Mouse (Mus musculus) B cell, adult 2 months (primary cell): ENCODE data around the gene Vmn1r54.
"Not testable (repeated sequence)": the region's sequence is repeated elsewhere in the genome, so short reads cannot be mapped to it uniquely, and the experiment has no call there.

Experiments
- DNase-seq, 2 experiments: peaks; one replicate each; pipeline ENCODE4 v3.0.0; 2022

Gene Vmn1r54

GRCm38 (mm10) chr6:90246000-90246399, at the start of gene Vmn1r54:
Gene Vmn1r54, plus strand, starts transcription at chr6:90246300.
- DNase-seq: no peak

DNA sequence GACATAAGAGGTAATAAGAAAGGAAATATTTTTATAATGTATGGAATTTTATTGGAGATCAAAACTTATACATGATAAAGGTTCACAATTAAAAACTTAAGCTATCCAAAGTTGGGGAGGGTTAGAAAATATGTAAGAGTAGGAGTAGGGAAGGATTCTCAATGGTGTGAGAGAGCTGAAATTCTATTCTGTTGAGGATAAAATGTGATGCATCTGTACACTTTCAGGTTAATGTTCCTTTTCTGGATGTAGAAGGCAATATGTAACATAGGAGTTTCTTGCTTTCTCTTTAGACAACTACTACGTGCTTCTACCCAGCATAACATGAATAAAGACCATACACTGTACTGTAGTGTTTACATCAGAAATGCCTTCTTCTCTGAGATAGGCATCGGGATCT, 43.6 kb upstream of the Vmn1r54 start, which contains the start of gene V1ra8:
Gene V1ra8, plus strand, starts transcription at position 301 of the 400 bp plus-strand sequence.
- DNase-seq: not testable (repeated sequence)

DNA sequence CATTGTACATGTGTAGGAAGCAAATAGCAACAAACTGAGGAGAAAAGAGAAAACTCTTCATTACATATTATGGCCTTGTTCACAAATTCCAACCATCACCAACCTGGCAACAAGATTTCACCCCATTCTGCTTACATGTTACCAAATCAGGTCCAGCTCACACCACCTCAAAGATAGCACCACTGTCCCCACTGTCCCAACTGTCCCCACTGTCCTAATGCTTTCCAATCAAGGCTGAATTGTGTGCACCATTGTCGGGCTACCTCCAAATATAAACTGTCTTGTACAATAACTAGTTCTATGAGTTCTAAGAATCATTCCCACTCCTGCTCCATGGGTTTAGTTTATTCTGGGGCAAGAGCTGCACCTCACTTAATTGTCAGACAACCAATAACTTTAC, 21.8 kb upstream of the Vmn1r54 start, which contains the start of gene Vmn1r53:
Gene Vmn1r53, minus strand, starts transcription at position 101 of the 400 bp plus-strand sequence.
- no peak for DNase-seq

GRCm38 (mm10) chr6:90232114-90232513, 14.0 kb upstream of the Vmn1r54 start:
- DNase-seq: not testable (repeated sequence)

- no peak for DNase-seq
Observed at GRCm38 (mm10) chr6:90232681-90233080, 13.4 kb upstream of the Vmn1r54 start.

GRCm38 (mm10) chr6:90244019-90244418, 2.1 kb upstream of the Vmn1r54 start:
- DNase-seq: no peak

DNA sequence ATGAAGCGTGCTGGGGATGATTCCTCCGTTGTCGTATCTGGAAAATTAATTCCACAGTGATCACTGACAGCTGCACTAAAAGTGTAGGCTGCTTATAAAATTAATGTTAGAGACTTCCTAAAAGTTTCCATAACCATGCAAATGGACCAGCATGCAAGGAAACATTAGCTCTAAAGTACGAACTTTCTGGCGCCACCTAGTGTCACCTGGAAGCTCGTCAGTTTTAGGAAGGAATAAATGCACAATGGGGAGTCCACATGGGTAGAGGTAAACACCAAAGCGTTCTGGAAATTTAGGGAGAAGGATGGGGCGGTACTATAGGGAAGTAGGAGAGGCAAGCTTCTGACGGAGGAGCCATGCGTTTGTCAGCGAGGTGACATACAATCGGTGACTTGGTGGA, 42.2 kb downstream of the Vmn1r54 start:
- no peak for DNase-seq

GRCm38 (mm10) chr6:90300919-90301318, 54.8 kb downstream of the Vmn1r54 start, which contains the start of gene BC048671:
Gene BC048671, plus strand, starts transcription at chr6:90301219.
- DNase-seq: no peak

DNA sequence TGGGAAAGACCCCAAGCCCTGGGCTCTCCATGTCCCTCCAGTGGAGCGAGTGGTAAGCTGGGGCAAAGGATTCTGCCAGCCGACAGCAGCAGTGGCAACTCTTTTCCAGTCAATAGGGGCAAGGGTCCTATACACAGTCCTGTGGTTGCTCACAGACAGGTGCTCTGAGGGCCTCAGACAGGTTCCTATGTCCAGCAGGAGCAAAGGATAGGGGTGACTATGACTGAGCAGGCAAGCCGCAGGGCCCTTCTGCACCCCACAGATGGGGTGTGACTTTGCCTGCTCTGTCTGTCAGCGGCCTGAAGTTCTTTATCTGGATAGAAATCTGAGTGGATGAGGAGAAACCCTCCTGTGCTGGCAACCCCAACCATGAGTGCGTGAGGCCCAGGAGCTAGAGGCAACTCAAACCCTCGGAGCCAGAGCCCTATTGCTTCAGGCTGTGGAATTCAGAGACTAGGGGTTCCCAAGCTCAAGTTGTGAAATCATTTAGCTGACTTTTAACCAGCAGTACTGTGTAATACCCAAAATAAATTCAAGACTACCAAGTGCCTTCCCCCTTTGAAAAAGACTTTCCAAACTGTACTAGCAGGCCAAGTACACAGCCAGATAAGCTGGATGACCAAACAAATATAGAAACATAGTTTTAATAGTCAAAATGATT, 60.3 kb downstream of the Vmn1r54 start:
- no peak for DNase-seq

GRCm38 (mm10) chr6:90308839-90309778, 63.0 kb downstream of the Vmn1r54 start:
- no peak for DNase-seq

DNA sequence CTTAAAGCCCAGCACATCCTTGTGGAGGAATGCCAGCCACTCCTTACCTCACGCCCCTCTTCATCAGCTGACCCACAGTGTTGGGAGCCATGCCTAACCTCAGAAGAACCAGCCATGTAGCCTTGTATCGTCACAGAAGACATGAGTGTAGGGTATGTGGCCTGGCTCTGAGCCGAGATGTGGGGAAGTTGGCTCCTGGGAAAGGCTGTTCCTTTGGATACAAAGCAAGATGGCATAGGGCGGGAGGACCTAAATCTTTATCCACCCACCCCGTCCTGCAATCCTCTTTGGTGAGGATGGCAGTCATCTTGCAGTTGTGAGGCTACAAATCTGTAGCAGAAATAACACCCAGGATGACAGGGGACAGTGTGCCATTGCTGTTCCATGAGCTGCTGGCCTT, 69.9 kb downstream of the Vmn1r54 start:
- DNase-seq: no peak

DNA sequence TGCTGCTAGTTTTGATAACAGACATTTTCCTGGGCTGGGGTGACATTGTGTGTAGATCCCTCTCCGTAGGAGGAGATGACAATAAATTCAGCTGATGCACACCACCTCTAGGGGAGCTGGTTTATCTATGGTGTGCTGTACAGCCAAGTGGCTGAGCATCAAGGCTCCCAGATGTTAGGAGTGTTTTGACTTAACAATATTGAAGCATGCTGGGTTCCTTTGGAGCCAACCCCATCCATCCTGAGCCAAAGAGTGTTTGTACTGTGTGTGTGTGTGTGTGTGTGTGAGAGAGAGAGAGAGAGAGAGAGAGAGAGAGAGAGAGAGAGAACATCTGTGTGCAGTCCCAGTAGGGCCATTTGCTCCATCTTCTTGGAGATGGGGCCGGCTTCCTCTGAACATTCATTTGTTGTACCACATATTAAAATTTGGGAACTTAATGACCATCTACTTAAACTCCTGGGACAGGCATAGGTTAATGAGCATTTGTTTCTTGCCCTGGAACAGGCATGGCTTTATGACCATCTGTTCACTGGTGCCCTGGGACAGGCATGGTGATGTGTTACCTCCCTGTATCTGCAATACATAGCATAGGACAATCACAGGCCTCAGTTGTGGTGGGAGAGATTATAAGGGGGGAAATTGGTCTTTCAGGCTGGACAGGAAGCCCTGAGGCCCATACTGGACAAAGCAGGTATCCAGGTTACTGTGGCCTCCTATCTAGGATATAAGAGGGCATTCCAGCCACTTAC, 71.6 kb downstream of the Vmn1r54 start:
- DNase-seq: no peak

DNA sequence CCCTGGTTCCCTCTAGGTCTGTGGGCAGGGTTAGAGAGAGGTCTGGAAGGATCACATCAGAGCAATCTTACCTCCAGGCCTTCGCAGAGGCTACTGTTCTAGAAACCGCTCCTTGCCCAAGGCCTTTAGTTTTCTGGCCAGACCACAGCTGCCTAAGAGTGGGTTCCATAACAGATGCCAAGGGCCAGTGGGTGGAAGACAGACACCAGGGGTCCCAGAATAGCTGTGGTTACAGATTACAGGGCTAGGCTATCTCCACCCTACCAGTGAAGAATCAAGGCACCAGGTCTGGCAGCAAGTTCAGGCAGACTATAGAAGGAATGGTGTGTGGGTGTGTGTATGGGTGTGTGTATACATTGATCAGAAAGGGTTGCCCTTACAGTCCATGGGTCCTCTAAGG, 72.9 kb downstream of the Vmn1r54 start:
- no peak for DNase-seq

- no peak for DNase-seq
Observed at GRCm38 (mm10) chr6:90319475-90320191, 73.5 kb downstream of the Vmn1r54 start.

- DNase-seq: no peak
Observed at GRCm38 (mm10) chr6:90320429-90320828, 74.3 kb downstream of the Vmn1r54 start.
